Mouse (Mus musculus): Measurements from ENCODE around the gene Mbnl2. TPM values are rescaled to one million over a fixed set of nuclear protein-coding genes. Genes with fewer than 3 reads are reported as not detected.

Gene Mbnl2
- polyA plus RNA-seq, 1 experiment, result 64.4 TPM

DNA sequence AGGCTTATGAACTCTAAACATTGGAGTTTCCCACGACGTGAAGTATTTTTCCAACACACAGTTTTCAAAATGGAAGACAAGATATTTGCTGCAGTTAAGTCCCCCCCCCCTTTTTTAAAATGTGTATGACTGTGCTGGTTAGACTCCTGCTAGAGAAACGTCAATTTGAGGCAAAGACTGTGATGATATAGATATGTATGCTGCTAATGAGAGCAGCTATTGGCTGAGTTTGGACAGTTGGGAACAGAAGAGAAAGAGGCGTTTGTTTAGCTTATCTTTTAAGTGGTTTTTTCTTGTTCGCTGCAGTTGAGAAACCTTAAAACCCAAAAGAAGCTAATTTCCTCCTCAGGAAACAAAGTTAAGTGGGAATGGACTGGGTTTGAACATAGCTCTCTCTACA is 106.7 kb downstream of the Mbnl2 start:
- Histone ChIP-seq H3K4me1 (replicated peaks; ENCODE audit: control insufficient read depth, insufficient read depth, low read length) (no peaks in the 10 kb centered on the region), H3K27ac (ENCODE audit: control insufficient read depth, insufficient read depth, low read length) (no peak overlapping the region)

GRCm38 (mm10) chr14:120383186-120383851 is 107.8 kb downstream of the Mbnl2 start:
- no peaks in the 10 kb centered on the region for H3K27me3 ChIP-seq (ENCODE audit: control insufficient read depth, insufficient read depth, low read length)
- H3K27ac ChIP-seq (ENCODE audit: control insufficient read depth, insufficient read depth, low read length), result no peak overlapping the region
- no peak overlapping the region for H3K4me3 ChIP-seq (ENCODE audit: control insufficient read depth, insufficient read depth, low read length)
- no peak for TF ChIP-seq POLR2A (IDR thresholded peaks at IDR 0.05; ENCODE audit: control insufficient read depth, extremely low read depth, insufficient read depth, low read length, poor library complexity)
- no peak for TF ChIP-seq CTCF (IDR thresholded peaks at IDR 0.05; ENCODE audit: borderline replicate concordance, control insufficient read depth, extremely low read depth, insufficient read depth, low read length, poor library complexity)
- H3K36me3 ChIP-seq (ENCODE audit: control insufficient read depth, insufficient read depth, low read length), result peaks cover 5% of the 10 kb centered on the region; the same call in 1 of the 2 replicates
- no peaks in the 10 kb centered on the region for H3K4me1 ChIP-seq (replicated peaks; ENCODE audit: control insufficient read depth, insufficient read depth, low read length)
- WGBS, result 94% methylated on average over 11 of the region's 11 CpGs
- DNase-seq, result no peak

More for the DNA sequence above, 106.7 kb downstream of the Mbnl2 start:
- no peak for DNase-seq
- no peak overlapping the region for H3K4me3 ChIP-seq (ENCODE audit: control insufficient read depth, insufficient read depth, low read length)
- 37% methylated on average over 5 of the region's 5 CpGs for WGBS
- no peak for TF ChIP-seq POLR2A (IDR thresholded peaks at IDR 0.05; ENCODE audit: control insufficient read depth, extremely low read depth, insufficient read depth, low read length, poor library complexity)
- TF ChIP-seq CTCF (IDR thresholded peaks at IDR 0.05; ENCODE audit: borderline replicate concordance, control insufficient read depth, extremely low read depth, insufficient read depth, low read length, poor library complexity), result no peak
- H3K36me3 ChIP-seq (ENCODE audit: control insufficient read depth, insufficient read depth, low read length), result peaks cover 5% of the 10 kb centered on the region; the same call in 1 of the 2 replicates
- no peaks in the 10 kb centered on the region for H3K27me3 ChIP-seq (ENCODE audit: control insufficient read depth, insufficient read depth, low read length)

GRCm38 (mm10) chr14:120384615-120385014 is 109.1 kb downstream of the Mbnl2 start:
- Histone ChIP-seq H3K4me1 (replicated peaks; ENCODE audit: control insufficient read depth, insufficient read depth, low read length) (no peaks in the 10 kb centered on the region), H3K27ac (ENCODE audit: control insufficient read depth, insufficient read depth, low read length) (no peak overlapping the region), H3K27me3 (ENCODE audit: control insufficient read depth, insufficient read depth, low read length) (no peaks in the 10 kb centered on the region), H3K4me3 (ENCODE audit: control insufficient read depth, insufficient read depth, low read length) (no peak overlapping the region), H3K36me3 (ENCODE audit: control insufficient read depth, insufficient read depth, low read length) (peaks cover 15% of the 10 kb centered on the region)
- WGBS, result 99% methylated on average over 5 of the region's 5 CpGs
- no peak for DNase-seq
- TF ChIP-seq POLR2A (IDR thresholded peaks at IDR 0.05; ENCODE audit: control insufficient read depth, extremely low read depth, insufficient read depth, low read length, poor library complexity) (no peak), CTCF (IDR thresholded peaks at IDR 0.05; ENCODE audit: borderline replicate concordance, control insufficient read depth, extremely low read depth, insufficient read depth, low read length, poor library complexity) (no peak)

- no peaks in the 10 kb centered on the region for H3K4me1 ChIP-seq (replicated peaks; ENCODE audit: control insufficient read depth, insufficient read depth, low read length)
- H3K4me3 ChIP-seq (ENCODE audit: control insufficient read depth, insufficient read depth, low read length), result no peak overlapping the region
- WGBS, result 90% methylated on average over 4 of the region's 4 CpGs
- H3K27ac ChIP-seq (ENCODE audit: control insufficient read depth, insufficient read depth, low read length), result no peak overlapping the region
- no peaks in the 10 kb centered on the region for H3K27me3 ChIP-seq (ENCODE audit: control insufficient read depth, insufficient read depth, low read length)
- peaks cover 20% of the 10 kb centered on the region for H3K36me3 ChIP-seq (ENCODE audit: control insufficient read depth, insufficient read depth, low read length)
- no peak for DNase-seq
- no peak for TF ChIP-seq CTCF (IDR thresholded peaks at IDR 0.05; ENCODE audit: borderline replicate concordance, control insufficient read depth, extremely low read depth, insufficient read depth, low read length, poor library complexity)
- no peak for TF ChIP-seq POLR2A (IDR thresholded peaks at IDR 0.05; ENCODE audit: control insufficient read depth, extremely low read depth, insufficient read depth, low read length, poor library complexity)
Observed at GRCm38 (mm10) chr14:120387293-120387692, 111.8 kb downstream of the Mbnl2 start.

DNA sequence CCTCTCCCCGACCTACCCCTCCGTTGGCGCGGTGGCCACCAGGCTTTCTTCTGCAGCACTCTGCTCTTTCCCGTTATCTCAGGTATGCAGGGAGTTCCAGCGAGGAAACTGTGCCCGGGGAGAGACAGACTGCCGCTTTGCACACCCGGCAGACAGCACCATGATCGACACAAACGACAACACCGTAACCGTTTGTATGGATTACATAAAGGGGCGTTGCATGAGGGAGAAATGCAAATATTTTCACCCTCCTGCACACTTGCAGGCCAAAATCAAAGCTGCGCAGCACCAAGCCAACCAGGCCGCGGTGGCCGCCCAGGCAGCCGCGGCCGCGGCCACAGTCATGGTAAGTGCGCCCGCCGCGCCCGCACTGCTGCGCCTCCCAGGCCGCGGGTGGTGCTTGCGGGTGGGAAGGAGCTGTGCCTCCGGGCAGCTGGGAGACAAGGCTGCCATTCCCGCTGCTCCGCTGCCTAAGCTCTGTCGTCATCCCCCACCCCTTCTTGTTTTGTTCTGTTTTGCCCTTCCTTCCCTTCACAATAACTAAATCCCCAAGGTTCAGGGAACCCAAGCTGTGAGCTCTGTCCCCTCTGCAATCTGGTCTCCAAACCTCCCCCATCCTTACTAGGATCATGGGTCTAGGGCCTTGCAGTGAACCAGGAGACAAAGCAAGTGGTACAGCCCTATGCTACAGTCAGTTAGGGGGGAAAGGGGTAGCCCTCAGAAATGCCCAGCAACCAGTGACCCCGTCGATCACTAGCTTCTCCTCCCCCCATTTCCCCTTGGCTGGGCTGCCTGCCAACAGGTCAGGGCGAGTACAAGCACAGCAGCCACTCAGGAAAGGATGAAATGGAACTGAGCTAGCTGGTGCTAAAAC is 113.6 kb downstream of the Mbnl2 start:
- no peaks in the 10 kb centered on the region for H3K27me3 ChIP-seq (ENCODE audit: control insufficient read depth, insufficient read depth, low read length)
- H3K4me1 ChIP-seq (replicated peaks; ENCODE audit: control insufficient read depth, insufficient read depth, low read length), result no peaks in the 10 kb centered on the region
- no peak overlapping the region for H3K4me3 ChIP-seq (ENCODE audit: control insufficient read depth, insufficient read depth, low read length)
- TF ChIP-seq POLR2A (IDR thresholded peaks at IDR 0.05; ENCODE audit: control insufficient read depth, extremely low read depth, insufficient read depth, low read length, poor library complexity), result no peak
- TF ChIP-seq CTCF (IDR thresholded peaks at IDR 0.05; ENCODE audit: borderline replicate concordance, control insufficient read depth, extremely low read depth, insufficient read depth, low read length, poor library complexity), result no peak
- H3K27ac ChIP-seq (ENCODE audit: control insufficient read depth, insufficient read depth, low read length), result no peak overlapping the region
- H3K36me3 ChIP-seq (ENCODE audit: control insufficient read depth, insufficient read depth, low read length), result peaks cover 20% of the 10 kb centered on the region
- 93% methylated on average over 37 of the region's 38 CpGs for WGBS
- DNase-seq, result no peak

- Histone ChIP-seq H3K4me1 (replicated peaks; ENCODE audit: control insufficient read depth, insufficient read depth, low read length) (no peaks in the 10 kb centered on the region), H3K36me3 (ENCODE audit: control insufficient read depth, insufficient read depth, low read length) (peaks cover 24% of the 10 kb centered on the region), H3K27ac (ENCODE audit: control insufficient read depth, insufficient read depth, low read length) (no peak overlapping the region), H3K27me3 (ENCODE audit: control insufficient read depth, insufficient read depth, low read length) (no peaks in the 10 kb centered on the region), H3K4me3 (ENCODE audit: control insufficient read depth, insufficient read depth, low read length) (no peak overlapping the region)
- TF ChIP-seq POLR2A (IDR thresholded peaks at IDR 0.05; ENCODE audit: control insufficient read depth, extremely low read depth, insufficient read depth, low read length, poor library complexity) (no peak), CTCF (IDR thresholded peaks at IDR 0.05; ENCODE audit: borderline replicate concordance, control insufficient read depth, extremely low read depth, insufficient read depth, low read length, poor library complexity) (no peak)
- 97% methylated on average over 10 of the region's 10 CpGs for WGBS
- no peak for DNase-seq
Observed at GRCm38 (mm10) chr14:120390231-120390944, 114.9 kb downstream of the Mbnl2 start.

Data from thymus, adult 2 months (tissue).